ENCODE assay signal across 12 mouse cellular contexts in the genomic region with DNA sequence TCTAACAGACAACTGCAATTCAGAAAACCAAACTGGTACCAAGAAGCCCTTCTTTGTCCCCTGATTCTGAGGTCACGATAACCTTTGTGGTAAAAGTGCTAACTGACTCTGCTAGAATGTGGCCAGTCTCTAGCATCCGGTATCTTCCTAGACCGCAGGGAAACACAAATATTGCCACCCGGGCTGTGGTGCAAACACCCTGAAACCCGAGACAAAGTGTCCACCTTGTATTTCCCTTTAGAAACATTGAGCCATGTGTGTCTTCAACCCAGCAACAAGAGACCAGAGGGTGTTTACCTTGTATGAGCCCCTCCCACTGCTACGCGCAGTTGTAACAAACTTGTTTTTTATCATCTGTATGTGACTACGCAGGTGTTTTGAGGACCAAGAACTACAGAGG.
DNase-seq lines count a peak whose midpoint lies in the region; ATAC-seq lines count a peak whose summit lies in the region.
"Had no signal": no experiment of that assay in that cellular context is flagged by ENCODE, and none has a peak within 500 bp of the region (broad histone marks: within the 10 kb centered on the region; RNA-seq: fewer than 3 reads in every experiment).

No protein-coding gene starts in this region.

- peaks cover 6% of the 10 kb centered on the region; the same call in 1 of the 2 replicates for H3K9me3 ChIP-seq in kidney, embryonic 14.5 days (ENCODE audit: control insufficient read depth, low read length)

- H3K9ac ChIP-seq in kidney, embryonic 14.5 days (ENCODE audit: low read depth, low read length) = no peak overlapping the region
- H3K9ac ChIP-seq: forebrain, postnatal 0 days had no signal

- no peak overlapping the region for H3K4me2 ChIP-seq in kidney, embryonic 14.5 days (replicated peaks; ENCODE audit: low read depth, low read length)

- H3K27me3 ChIP-seq in kidney, embryonic 14.5 days (ENCODE audit: control insufficient read depth, insufficient read depth, low read length) = no peaks in the 10 kb centered on the region
- H3K27me3 ChIP-seq: CH12.LX had no signal

- ATAC-seq in kidney, embryonic 14.5 days (ENCODE audit: low FRiP score, low TSS enrichment) = no peak
- ATAC-seq in CD4-positive, CD25-positive, alpha-beta regulatory T cell, adult 4 months = peak; percentile 82
- peak; percentile 18 to 47; a peak in 1 of 4 replicates for ATAC-seq in hematopoietic stem cell, adult 5-6 weeks (replicated peaks in 1 of 2; ENCODE audit: insufficient read depth in 1 of 2, low FRiP score in 2 of 2, low TSS enrichment in 1 of 2, low read depth in 1 of 2, poor library complexity in 2 of 2, severe bottlenecking in 2 of 2)
- peak; percentile 44 for ATAC-seq in monocyte, adult 5-6 weeks (replicated peaks; ENCODE audit: insufficient number of reproducible peaks, low FRiP score, low TSS enrichment, poor library complexity, severe bottlenecking)
- no peak for ATAC-seq in frontal cortex, adult (ENCODE audit: low TSS enrichment)
- ATAC-seq: forebrain, postnatal 0 days had no signal

- H3K4me3 ChIP-seq in kidney, embryonic 14.5 days (ENCODE audit: low read length) = no peak overlapping the region

- no peaks in the 10 kb centered on the region for H3K36me3 ChIP-seq in kidney, embryonic 14.5 days (ENCODE audit: control insufficient read depth, insufficient read depth, low read length)

- H3K4me1 ChIP-seq in kidney, embryonic 14.5 days (ENCODE audit: control insufficient read depth, insufficient read depth, low read length) = peaks cover 18% of the 10 kb centered on the region

- H3K27ac ChIP-seq in kidney, embryonic 14.5 days (ENCODE audit: low read depth, low read length) = peak overlapping the region; percentile 37; the same call in 1 of the 2 replicates

- WGBS in kidney, embryonic 14.5 days = 68% methylated on average over 8 of the region's 8 CpGs

- no peak for DNase-seq in kidney, postnatal 4 days
- DNase-seq in cerebellum, adult 11-12 months = no peak
- no peak for DNase-seq in layer of hippocampus, postnatal 14 days (ENCODE audit: low spot score in 2 of 2)
- DNase-seq: forebrain, postnatal 0 days; heart, postnatal 14 days; kidney, postnatal 14 days had no signal

Comparison
In these comparisons a context has a peak if more than half of its experiments do, and no peak if none do; other contexts are left out.
1. ATAC-seq: peak in CD4-positive, CD25-positive, alpha-beta regulatory T cell, adult 4 months (single experiment), hematopoietic stem cell, adult 5-6 weeks (2 of 2) and monocyte, adult 5-6 weeks (single experiment); none in kidney, embryonic 14.5 days (single experiment) and frontal cortex, adult (single experiment).